Comparison of ENCODE assay signal across 9 mouse cellular contexts in genomic region chr10:95560394-95560983, GRCm38 (mm10). TPM values are rescaled to one million over a fixed set of nuclear protein-coding genes. Genes with fewer than 3 reads are reported as not detected.
DNase-seq lines count a peak whose midpoint lies in the region; ATAC-seq and TF ChIP-seq lines count a peak whose summit lies in the region.
"Had no signal": no experiment of that assay in that cellular context is flagged by ENCODE, and none has a peak within 500 bp of the region (broad histone marks: within the 10 kb centered on the region; RNA-seq: fewer than 3 reads in every experiment).

No protein-coding gene starts in this region.

- H3K27ac ChIP-seq in left cerebral cortex, adult 2 months: peak overlapping the region; percentile 32; the same call in 1 of the 2 replicates
- H3K27ac ChIP-seq in heart, embryonic 16.5 days (ENCODE audit: low read length): peak overlapping the region; percentile 20; the same call in 1 of the 2 replicates
- no peak overlapping the region for H3K27ac ChIP-seq in midbrain, embryonic 13.5 days

- WGBS in heart, embryonic 16.5 days: 69% methylated on average over 9 of the region's 9 CpGs
- WGBS in midbrain, embryonic 13.5 days: 80% methylated on average over 9 of the region's 9 CpGs

- peaks cover 72% of the 10 kb centered on the region for H3K36me3 ChIP-seq in erythroblast, embryonic 14.5 days (ENCODE audit: control insufficient read depth)
- H3K36me3 ChIP-seq in heart, embryonic 16.5 days (ENCODE audit: control insufficient read depth, insufficient read depth): peaks cover 3% of the 10 kb centered on the region; the same call in 1 of the 2 replicates
- H3K36me3 ChIP-seq in midbrain, embryonic 13.5 days: peaks cover 4% of the 10 kb centered on the region; the same call in 1 of the 2 replicates

- intact Hi-C loops in left cerebral cortex, adult 2 months (cut with DNase I): loop anchor here (5.0 kb wide), 3 partner anchors 112 to 382 kb away; partner anchors contain the start of genes Anapc15-ps and Eea1
- intact Hi-C loops in left cerebral cortex, postnatal 14 days (cut with DNase I): loop anchor here (5.0 kb wide), 2 partner anchors 42 to 122 kb away; no protein-coding TSS in a partner anchor

- H3K9ac ChIP-seq in heart, embryonic 16.5 days (ENCODE audit: low read length): no peak overlapping the region
- H3K9ac ChIP-seq in midbrain, embryonic 13.5 days (replicated peaks): 0 out of 2 replicates have a peak overlapping the region, but pooled peaks have one; percentile 5

- no peaks in the 10 kb centered on the region for H3K27me3 ChIP-seq in erythroblast, embryonic 14.5 days (ENCODE audit: control insufficient read depth)
- no peaks in the 10 kb centered on the region for H3K27me3 ChIP-seq in heart, embryonic 16.5 days (ENCODE audit: control insufficient read depth, insufficient read depth, low read length)
- no peaks in the 10 kb centered on the region for H3K27me3 ChIP-seq in midbrain, embryonic 13.5 days

- peak overlapping the region; percentile 59 for H3K4me3 ChIP-seq in erythroblast, embryonic 14.5 days (replicated peaks)
- H3K4me3 ChIP-seq in left cerebral cortex, adult 2 months: peak overlapping the region; percentile 21
- no peak overlapping the region for H3K4me3 ChIP-seq in heart, embryonic 16.5 days (ENCODE audit: low read length)
- H3K4me3 ChIP-seq in midbrain, embryonic 13.5 days (replicated peaks): no peak overlapping the region

- H3K9me3 ChIP-seq in erythroblast, embryonic 14.5 days (ENCODE audit: control insufficient read depth, low read length): no peaks in the 10 kb centered on the region
- H3K9me3 ChIP-seq in heart, embryonic 16.5 days (replicated peaks; ENCODE audit: control insufficient read depth, low read length): no peaks in the 10 kb centered on the region
- H3K9me3 ChIP-seq in midbrain, embryonic 13.5 days: no peaks in the 10 kb centered on the region

- H3K4me2 ChIP-seq in heart, embryonic 16.5 days (ENCODE audit: low read depth, low read length): peak overlapping the region; percentile 29
- peak overlapping the region; percentile 16; the same call in 1 of the 2 replicates for H3K4me2 ChIP-seq in midbrain, embryonic 13.5 days (replicated peaks)

- no peak for TF ChIP-seq CTCF in left cerebral cortex, adult 2 months (IDR thresholded peaks at IDR 0.05)

- ATAC-seq in erythroblast, adult 5-6 weeks (replicated peaks; ENCODE audit: low FRiP score, poor library complexity, severe bottlenecking): no peak
- no peak for ATAC-seq in heart, embryonic 16.5 days (replicated peaks; ENCODE audit: extremely low read depth, insufficient read depth, low FRiP score)
- no peak for ATAC-seq in midbrain, embryonic 13.5 days

- no peak for DNase-seq in left cerebral cortex, adult 2 months (ENCODE audit: extremely low spot score in 1 of 2, low spot score in 2 of 2)
- no peak for DNase-seq in left cerebral cortex, postnatal 14 days (ENCODE audit: low spot score in 2 of 2)
- no peak for DNase-seq in testis, postnatal 10 days (ENCODE audit: low spot score)
- no peak for DNase-seq in cerebellum, adult 9-10 months
- DNase-seq: spleen, adult 18-20 months had no signal

- peaks cover 69% of the 10 kb centered on the region for H3K4me1 ChIP-seq in erythroblast, embryonic 14.5 days (ENCODE audit: control insufficient read depth)
- peaks cover 42% of the 10 kb centered on the region for H3K4me1 ChIP-seq in heart, embryonic 16.5 days (ENCODE audit: control insufficient read depth, insufficient read depth, low read length)
- H3K4me1 ChIP-seq in midbrain, embryonic 13.5 days (replicated peaks): peaks cover 43% of the 10 kb centered on the region

RNA-seq across cellular contexts. Expression of gene Nudt4, which starts 3.5 kb away (rescaled TPM):
- polyA plus RNA-seq in erythroblast, embryonic 14.5 days (2012): 21.2 and 28.8 TPM in 2 replicates
- total RNA-seq in erythroblast, adult 5-6 weeks (2015; ENCODE audit: low replicate concordance): 103 and 137 TPM in 2 replicates
- 135 and 144 TPM in 2 replicates for total RNA-seq in erythroblast, adult 5-6 weeks (2017; ENCODE audit: low replicate concordance)
- 100 to 1,000 TPM; 140 to 147 TPM for total RNA-seq in left cerebral cortex, adult 2 months (2021)
- total RNA-seq in left cerebral cortex, postnatal 14 days (2021): 100 to 1,000 TPM; 185 to 192 TPM
- 72.6 and 83.7 TPM in 2 replicates for polyA plus RNA-seq in heart, embryonic 16.5 days (2015; fragmentation: Nextera tagmentation; extraction: Ambion mirVana)
- 65.5 and 72.5 TPM in 2 replicates for polyA plus RNA-seq in midbrain, embryonic 13.5 days (2015; fragmentation: Nextera tagmentation; extraction: Ambion mirVana)

RNA-seq across cellular contexts. Expression of gene Ube2n, which starts 45.5 kb away (rescaled TPM):
- polyA plus RNA-seq in erythroblast, embryonic 14.5 days (2012): 4.4 and 6.9 TPM in 2 replicates
- 139 and 159 TPM in 2 replicates for total RNA-seq in erythroblast, adult 5-6 weeks (2015; ENCODE audit: low replicate concordance)
- 19.4 and 23.5 TPM in 2 replicates for total RNA-seq in erythroblast, adult 5-6 weeks (2017; ENCODE audit: low replicate concordance)
- total RNA-seq in left cerebral cortex, adult 2 months (2021): 100 to 1,000 TPM; 196 to 198 TPM
- 100 to 1,000 TPM; 202 to 212 TPM for total RNA-seq in left cerebral cortex, postnatal 14 days (2021)
- 246 and 253 TPM in 2 replicates for polyA plus RNA-seq in heart, embryonic 16.5 days (2015; fragmentation: Nextera tagmentation; extraction: Ambion mirVana)
- 431 and 436 TPM in 2 replicates for polyA plus RNA-seq in midbrain, embryonic 13.5 days (2015; fragmentation: Nextera tagmentation; extraction: Ambion mirVana)

RNA-seq across cellular contexts. Expression of gene Mrpl42, which starts 58.7 kb away (rescaled TPM):
- polyA plus RNA-seq in erythroblast, embryonic 14.5 days (2012): 0.95 and 1.3 TPM in 2 replicates
- total RNA-seq in erythroblast, adult 5-6 weeks (2015; ENCODE audit: low replicate concordance): 29.2 and 61.9 TPM in 2 replicates
- total RNA-seq in erythroblast, adult 5-6 weeks (2017; ENCODE audit: low replicate concordance): 18.5 and 27.3 TPM in 2 replicates
- total RNA-seq in left cerebral cortex, adult 2 months (2021): 10 to 100 TPM; 69.0 to 71.2 TPM
- total RNA-seq in left cerebral cortex, postnatal 14 days (2021): 10 to 100 TPM; 81.7 to 84.0 TPM
- polyA plus RNA-seq in heart, embryonic 16.5 days (2015; fragmentation: Nextera tagmentation; extraction: Ambion mirVana): 629 and 634 TPM in 2 replicates
- 260 and 269 TPM in 2 replicates for polyA plus RNA-seq in midbrain, embryonic 13.5 days (2015; fragmentation: Nextera tagmentation; extraction: Ambion mirVana)

Comparison
In these comparisons a context has a peak if more than half of its experiments do, and no peak if none do; other contexts are left out.
1. H3K4me3 ChIP-seq: peak in erythroblast, embryonic 14.5 days (single experiment) and left cerebral cortex, adult 2 months (single experiment); none in heart, embryonic 16.5 days (single experiment) and midbrain, embryonic 13.5 days (single experiment).